Mouse (Mus musculus) small intestine, adult 2 months (tissue): Measurements from ENCODE around the gene Gm15293.
"Not testable (repeated sequence)": the region's sequence is repeated elsewhere in the genome, so short reads cannot be mapped to it uniquely, and the experiment has no call there.

ENCODE experiments used
- CTCF ChIP-seq: fragments of 200-500 bp; IDR thresholded peaks from 2 replicates; pipeline ENCODE4 v1.5.1; 2012; ENCODE audit warnings: low read depth, mild to moderate bottlenecking, control low read depth, inconsistent platforms, low read length, moderate library complexity, mixed read lengths; ENCODE audit not compliant: insufficient replicate concordance, insufficient read length; ENCODE audit errors: extremely low read depth
- POLR2A ChIP-seq: fragments of 200-500 bp; IDR thresholded peaks from 2 replicates; pipeline ENCODE4 v1.6.1; 2012; ENCODE audit warnings: low read depth, mild to moderate bottlenecking, control low read depth, inconsistent platforms, low read length, moderate library complexity

GRCm38 (mm10) chr8:21161977-21162376, 39.4 kb upstream of the Gm15293 start, which contains the start of gene Defa22:
- not testable (repeated sequence) for TF ChIP-seq CTCF, POLR2A
